Mouse (Mus musculus) midbrain, embryonic 11.5 days (tissue): Measurements from ENCODE around the gene Plk5. TPM values are rescaled to one million over a fixed set of nuclear protein-coding genes. Genes with fewer than 3 reads are reported as not detected.

Experiments used
- ATAC-seq: fragments of 200-750 bp; cut with Nextera tagmentation; 2 replicates; pipeline ENCODE4 v1.8.0; 2017; ENCODE audit warnings: moderate TSS enrichment, moderate library complexity; ENCODE audit not compliant: low FRiP score
- DNase-seq: peaks from one replicate; pipeline ENCODE4 v3.0.0; 2015; ENCODE audit warnings: low spot score; ENCODE audit errors: missing footprints
- H3K27ac ChIP-seq: fragments of 300-500 bp; sonication (generic); 2 replicates; pipeline ENCODE4 v1.5.1; 2014; ENCODE audit warnings: low read depth, low read length
- H3K27me3 ChIP-seq: fragments of 300-500 bp; sonication (generic); 2 replicates; pipeline ENCODE4 v1.6.1; 2014; ENCODE audit warnings: mild to moderate bottlenecking, low read length, moderate library complexity, mixed read lengths; ENCODE audit not compliant: control insufficient read depth, insufficient read depth
- H3K36me3 ChIP-seq: fragments of 300-500 bp; sonication (generic); 2 replicates; pipeline ENCODE4 v1.6.1; 2014; ENCODE audit warnings: mild to moderate bottlenecking, low read length, moderate library complexity, mixed read lengths; ENCODE audit not compliant: control insufficient read depth, insufficient read depth
- H3K4me1 ChIP-seq: fragments of 300-500 bp; sonication (generic); 2 replicates; pipeline ENCODE4 v1.6.1; 2014; ENCODE audit warnings: low read length; ENCODE audit not compliant: control insufficient read depth, insufficient read depth
- H3K4me2 ChIP-seq: fragments of 300-500 bp; sonication (generic); 2 replicates; pipeline ENCODE4 v1.6.1; 2014; ENCODE audit warnings: mild to moderate bottlenecking, moderate library complexity
- H3K4me3 ChIP-seq: fragments of 300-500 bp; sonication (generic); 2 replicates; pipeline ENCODE4 v1.5.1; 2014; ENCODE audit warnings: low read depth, low read length
- H3K9ac ChIP-seq: fragments of 300-500 bp; sonication (generic); 2 replicates; pipeline ENCODE4 v1.6.1; 2014; ENCODE audit warnings: low read length
- H3K9me3 ChIP-seq: fragments of 300-500 bp; sonication (generic); 2 replicates; pipeline ENCODE4 v1.6.1; 2016; ENCODE audit warnings: low read length; ENCODE audit not compliant: control insufficient read depth
- WGBS: fragments of 180-500 bp; shearing (Covaris S2); extraction: QIAGEN DNeasy Blood & Tissue Kit; methylation state at CpG from one replicate; pipeline ENCODE4 v1.1.7; 2014; 5-methylcytosine and 5-hydroxymethylcytosine counted together
- polyA plus RNA-seq: library from polyadenylated mRNA; unstranded; fragments of >200 nt; fragmentation: Nextera tagmentation; extraction: Ambion mirVana; gene quantifications from 2 replicates; pipeline ENCODE4 v1.2.1, GENCODE M21; 2014

Gene Plk5
- polyA plus RNA-seq, 1 experiment from 2014 or later: 0.05 TPM

- Histone ChIP-seq H3K27me3 (peaks cover 4% of the 10 kb centered on the region), H3K36me3 (no peaks in the 10 kb centered on the region), H3K4me3 (no peak overlapping the region), H3K27ac (no peak overlapping the region), H3K9me3 (no peaks in the 10 kb centered on the region), H3K4me1 (no peaks in the 10 kb centered on the region), H3K4me2 (no peak overlapping the region), H3K9ac (no peak overlapping the region)
- 34% methylated on average over 6 of the region's 6 CpGs for WGBS
- DNase-seq (no peak), ATAC-seq (no peak)
Measured at GRCm38 (mm10) chr10:80363734-80364133, 7.5 kb downstream of the Plk5 start.

- no peaks in the 10 kb centered on the region; the same call in 1 of the 2 replicates for H3K27me3 ChIP-seq
- H3K9ac ChIP-seq: no peak overlapping the region
- WGBS: 76% methylated on average over 6 of the region's 6 CpGs
- H3K27ac ChIP-seq: no peak overlapping the region
- no peaks in the 10 kb centered on the region for H3K4me1 ChIP-seq
- H3K4me3 ChIP-seq: no peak overlapping the region
- H3K4me2 ChIP-seq: no peak overlapping the region
- no peaks in the 10 kb centered on the region for H3K9me3 ChIP-seq
- DNase-seq: no peak
- no peak for ATAC-seq
- H3K36me3 ChIP-seq: no peaks in the 10 kb centered on the region
Measured at GRCm38 (mm10) chr10:80365736-80366135, 9.5 kb downstream of the Plk5 start.

DNA sequence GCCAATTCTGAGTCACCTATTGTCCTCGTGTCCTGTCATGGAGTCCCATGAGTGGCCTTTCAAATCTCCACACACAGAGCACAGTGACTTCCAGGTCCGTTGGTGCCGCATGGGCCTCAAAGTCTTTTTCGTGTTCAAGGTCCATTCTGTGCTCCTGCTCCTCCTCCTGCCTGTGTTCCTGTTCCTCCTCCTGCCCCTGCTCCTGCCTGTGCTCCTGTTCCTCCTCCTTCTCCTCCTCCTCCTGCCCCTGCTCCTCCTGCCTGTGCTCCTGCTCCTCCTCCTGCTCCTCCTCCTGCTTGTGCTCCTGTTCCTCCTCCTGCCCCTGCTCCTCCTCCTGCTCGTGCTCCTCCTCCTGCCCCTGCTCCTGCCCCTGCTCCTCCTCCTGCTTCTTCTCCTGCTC lies 11.7 kb downstream of the Plk5 start:
- no peaks in the 10 kb centered on the region for H3K9me3 ChIP-seq
- H3K4me1 ChIP-seq: peaks cover 6% of the 10 kb centered on the region; the same call in 1 of the 2 replicates
- no peaks in the 10 kb centered on the region for H3K36me3 ChIP-seq
- ATAC-seq (no peak), DNase-seq (no peak)
- H3K4me2 ChIP-seq: no peak overlapping the region
- no peak overlapping the region for H3K9ac ChIP-seq
- H3K27ac ChIP-seq: no peak overlapping the region
- 60% methylated on average over 5 of the region's 5 CpGs for WGBS
- H3K27me3 ChIP-seq: no peaks in the 10 kb centered on the region; the same call in 1 of the 2 replicates
- H3K4me3 ChIP-seq: no peak overlapping the region

DNA sequence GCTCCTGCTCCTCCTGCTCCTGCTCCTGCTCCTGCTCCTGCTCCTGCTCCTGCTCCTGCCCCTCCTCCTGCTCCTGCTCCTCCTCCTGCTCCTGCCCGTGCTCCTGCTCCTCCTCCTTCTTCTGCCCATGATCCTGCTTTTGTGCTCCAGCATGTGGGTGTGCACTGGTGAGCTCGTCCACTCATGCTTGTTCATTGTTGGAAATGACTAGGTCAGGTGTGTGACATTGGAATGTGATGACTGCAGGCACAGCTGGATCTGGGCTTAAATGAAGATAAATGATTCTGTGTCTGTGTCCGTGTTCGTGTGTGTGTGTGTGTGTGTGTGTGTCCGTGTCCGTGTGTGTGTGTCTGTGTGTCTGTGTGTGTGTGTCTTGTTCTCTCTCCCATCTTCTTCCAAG lies 12.1 kb downstream of the Plk5 start:
- Histone ChIP-seq H3K27me3 (no peaks in the 10 kb centered on the region; the same call in 1 of the 2 replicates), H3K9me3 (no peaks in the 10 kb centered on the region), H3K4me1 (peaks cover 6% of the 10 kb centered on the region; the same call in 1 of the 2 replicates), H3K36me3 (no peaks in the 10 kb centered on the region), H3K4me2 (no peak overlapping the region), H3K4me3 (no peak overlapping the region), H3K9ac (no peak overlapping the region), H3K27ac (no peak overlapping the region)
- no peak for DNase-seq
- 87% methylated on average over 6 of the region's 6 CpGs for WGBS
- ATAC-seq: no peak

DNA sequence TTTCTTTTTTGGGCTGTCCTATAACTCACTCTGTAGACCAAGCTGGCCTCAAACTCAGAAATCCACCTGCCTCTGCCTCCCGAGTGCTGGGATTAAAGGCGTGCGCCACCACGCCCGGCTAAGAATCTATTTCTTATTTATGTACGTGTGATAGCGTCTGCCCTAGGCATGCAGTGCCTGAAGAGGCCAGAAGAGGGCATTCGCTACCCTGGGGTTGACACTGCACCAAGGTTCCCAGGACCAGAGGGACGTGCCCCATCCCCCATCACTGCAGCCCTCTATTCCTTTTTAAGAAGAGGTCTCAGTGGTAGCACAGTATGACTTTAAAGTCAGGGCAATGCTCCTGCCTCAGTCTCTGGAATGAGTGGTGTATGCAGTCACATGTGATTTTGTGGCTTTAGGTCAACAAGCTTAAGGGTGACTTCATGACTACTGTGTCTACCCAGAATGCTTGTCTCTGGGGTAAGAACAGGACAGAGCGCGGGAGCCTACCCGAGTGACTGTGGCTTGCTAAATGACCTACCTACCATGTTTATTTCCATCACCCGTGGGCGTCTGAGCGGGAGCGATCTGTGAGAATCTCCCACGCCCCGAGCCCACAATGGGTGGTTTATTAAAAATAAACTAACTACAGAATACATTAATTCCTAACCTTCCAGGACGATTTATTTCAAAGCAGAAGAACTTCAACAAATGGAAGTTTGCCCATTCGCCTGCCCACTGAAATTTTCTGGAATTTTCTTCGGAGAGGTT lies 13.9 kb downstream of the Plk5 start:
- peaks cover 6% of the 10 kb centered on the region; the same call in 1 of the 2 replicates for H3K4me1 ChIP-seq
- H3K4me2 ChIP-seq: no peak overlapping the region
- H3K27ac ChIP-seq: no peak overlapping the region
- no peak overlapping the region for H3K4me3 ChIP-seq
- H3K9me3 ChIP-seq: no peaks in the 10 kb centered on the region
- H3K9ac ChIP-seq: no peak overlapping the region
- no peaks in the 10 kb centered on the region for H3K27me3 ChIP-seq
- 81% methylated on average over 21 of the region's 21 CpGs for WGBS
- ATAC-seq (no peak), DNase-seq (no peak)
- H3K36me3 ChIP-seq: no peaks in the 10 kb centered on the region

- Histone ChIP-seq H3K4me1 (peaks cover 6% of the 10 kb centered on the region; the same call in 1 of the 2 replicates), H3K9ac (no peak overlapping the region; the same call in 1 of the 2 replicates), H3K36me3 (no peaks in the 10 kb centered on the region), H3K4me2 (peak overlapping the region; percentile 16), H3K27ac (no peak overlapping the region), H3K9me3 (no peaks in the 10 kb centered on the region), H3K27me3 (no peaks in the 10 kb centered on the region), H3K4me3 (no peak overlapping the region)
- peak; percentile 93 for DNase-seq
- WGBS: 4% methylated on average over 12 of the region's 12 CpGs
- ATAC-seq: peak; percentile 75
Measured at GRCm38 (mm10) chr10:80371411-80371966, 15.2 kb downstream of the Plk5 start.

- WGBS: 57% methylated on average over 9 of the region's 9 CpGs
- no peak for ATAC-seq
- no peak overlapping the region; the same call in 1 of the 2 replicates for H3K9ac ChIP-seq
Measured at GRCm38 (mm10) chr10:80371983-80372382, 15.7 kb downstream of the Plk5 start.

DNA sequence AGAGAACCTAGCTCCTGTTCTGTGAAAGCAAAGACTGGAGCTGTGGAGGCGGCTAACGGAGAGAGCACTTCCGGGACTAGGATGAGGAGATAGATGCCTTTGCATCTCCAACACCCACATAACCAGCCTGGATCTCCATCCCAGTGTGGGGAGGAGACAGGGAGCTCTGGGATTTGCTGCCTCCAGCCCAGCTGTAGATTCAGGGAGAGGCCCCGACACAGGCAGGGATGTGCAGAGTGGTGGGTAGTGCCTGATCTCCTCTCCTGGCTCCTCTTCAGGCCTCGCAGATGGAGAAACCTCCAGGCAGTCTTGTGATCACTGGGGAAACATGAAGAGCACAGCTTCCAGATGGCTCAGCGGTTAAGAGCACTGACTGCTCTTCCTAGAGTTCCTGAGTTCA lies 16.4 kb downstream of the Plk5 start:
- no peak overlapping the region for H3K27ac ChIP-seq
- H3K4me3 ChIP-seq: no peak overlapping the region
- ATAC-seq (no peak), DNase-seq (no peak)
- no peak overlapping the region for H3K9ac ChIP-seq
- peaks cover 6% of the 10 kb centered on the region; the same call in 1 of the 2 replicates for H3K4me1 ChIP-seq
- H3K27me3 ChIP-seq: no peaks in the 10 kb centered on the region
- 81% methylated on average over 6 of the region's 6 CpGs for WGBS
- H3K4me2 ChIP-seq: no peak overlapping the region
- no peaks in the 10 kb centered on the region for H3K9me3 ChIP-seq
- no peaks in the 10 kb centered on the region for H3K36me3 ChIP-seq

More at GRCm38 (mm10) chr10:80371983-80372382, 15.7 kb downstream of the Plk5 start:
- Histone ChIP-seq H3K9me3 (no peaks in the 10 kb centered on the region), H3K36me3 (no peaks in the 10 kb centered on the region), H3K27me3 (no peaks in the 10 kb centered on the region), H3K4me3 (no peak overlapping the region), H3K4me1 (peaks cover 6% of the 10 kb centered on the region; the same call in 1 of the 2 replicates), H3K4me2 (peak overlapping the region; percentile 16; the same call in 1 of the 2 replicates), H3K27ac (no peak overlapping the region)
- DNase-seq: no peak

DNA sequence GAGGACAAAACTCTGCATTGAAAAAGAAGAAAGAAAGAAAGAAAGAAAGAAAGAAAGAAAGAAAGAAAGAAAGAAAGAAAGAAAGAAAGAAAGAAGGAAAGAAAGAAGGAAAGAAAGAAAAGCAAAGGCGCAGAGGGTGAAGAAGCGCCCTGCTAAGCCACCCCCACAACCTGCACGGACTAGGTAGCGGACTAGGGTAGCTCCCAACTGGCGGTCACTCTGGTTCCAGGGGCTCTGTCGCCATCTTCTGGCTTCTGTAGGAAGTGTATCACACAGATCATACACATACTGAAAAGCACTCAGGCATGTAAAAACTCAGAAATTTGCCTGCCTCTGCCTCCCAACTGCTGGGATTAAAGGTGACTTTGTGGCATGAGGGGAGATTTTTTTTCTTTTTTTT lies 17.8 kb downstream of the Plk5 start:
- H3K27me3 ChIP-seq: no peaks in the 10 kb centered on the region
- H3K9ac ChIP-seq: no peak overlapping the region
- 17% methylated on average over 6 of the region's 6 CpGs for WGBS
- no peak overlapping the region for H3K4me3 ChIP-seq
- H3K4me1 ChIP-seq: peaks cover 6% of the 10 kb centered on the region; the same call in 1 of the 2 replicates
- no peak for ATAC-seq
- H3K9me3 ChIP-seq: no peaks in the 10 kb centered on the region
- no peak overlapping the region for H3K27ac ChIP-seq
- no peak overlapping the region for H3K4me2 ChIP-seq
- DNase-seq: no peak
- H3K36me3 ChIP-seq: no peaks in the 10 kb centered on the region
